Mouse (Mus musculus): ENCODE results near the gene Tns1.

DNA sequence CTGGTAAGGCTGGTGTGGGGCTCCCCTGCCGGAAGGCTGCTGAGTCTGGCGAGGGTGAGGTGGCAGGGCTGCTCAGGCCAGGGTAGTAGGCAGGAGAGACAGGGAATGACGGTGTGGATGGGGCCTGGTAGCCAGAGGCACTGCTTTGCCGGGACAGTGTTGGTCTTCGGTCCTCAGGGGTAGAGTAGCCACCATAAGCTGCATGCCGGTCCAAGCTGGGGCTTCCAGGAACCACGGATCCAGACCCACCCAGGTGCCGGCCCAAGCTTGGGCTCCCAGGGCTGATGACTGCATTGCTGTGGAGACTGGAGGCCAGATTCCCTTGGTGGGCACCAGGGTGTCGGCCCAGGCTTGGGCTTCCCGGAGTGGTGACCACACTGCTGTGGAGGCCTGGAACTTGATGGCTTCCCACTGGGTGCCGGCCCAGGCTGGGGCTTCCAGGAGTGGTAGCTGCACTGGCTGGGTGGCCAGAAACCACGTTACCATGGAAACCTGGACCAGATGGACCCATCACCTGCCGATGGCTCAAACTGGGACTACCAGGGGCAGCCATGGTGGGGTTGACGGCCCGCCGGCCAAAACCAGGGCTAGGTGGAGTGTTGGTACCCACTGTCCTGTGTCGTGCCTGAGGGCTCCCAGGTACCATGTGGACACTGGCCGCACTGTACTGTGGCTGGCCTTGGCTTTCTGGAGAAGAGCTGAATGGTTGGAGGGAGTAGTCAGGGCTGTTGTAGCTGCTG, 199.2 kb downstream of the Tns1 start:
- TF ChIP-seq CTCF (conservative IDR thresholded peaks at IDR 0.05 in 1 of 2, IDR thresholded peaks at IDR 0.05 in 1 of 2; ENCODE audit: low read depth in 2 of 2, low read length in 2 of 2) (no peak), EP300 (IDR thresholded peaks at IDR 0.05; ENCODE audit: low read length) (no peak), SIN3A (IDR thresholded peaks at IDR 0.05; ENCODE audit: low read length) (no peak), POLR2AphosphoS2 (IDR thresholded peaks at IDR 0.05; ENCODE audit: low read depth, low read length) (no peak), KAT2A (IDR thresholded peaks at IDR 0.05; ENCODE audit: insufficient replicate concordance, low read length) (no peak), TCF12 (IDR thresholded peaks at IDR 0.05; ENCODE audit: low read depth, low read length) (no peak), USF2 (conservative IDR thresholded peaks at IDR 0.05; ENCODE audit: low read depth, low read length) (no peak), ZKSCAN1 (IDR thresholded peaks at IDR 0.05; ENCODE audit: borderline replicate concordance, low read depth, low read length) (no peak), MAX (IDR thresholded peaks at IDR 0.05; ENCODE audit: low read length) (no peak), JUND (conservative IDR thresholded peaks at IDR 0.05; ENCODE audit: low read depth, low read length) (no peak), MEF2A (IDR thresholded peaks at IDR 0.05; ENCODE audit: borderline replicate concordance, low read depth, low read length) (no peak)

Data from CH12.LX (cell line).